Mouse (Mus musculus): Measurements from ENCODE around the gene Rubcnl.

Rubcnl gene

DNA sequence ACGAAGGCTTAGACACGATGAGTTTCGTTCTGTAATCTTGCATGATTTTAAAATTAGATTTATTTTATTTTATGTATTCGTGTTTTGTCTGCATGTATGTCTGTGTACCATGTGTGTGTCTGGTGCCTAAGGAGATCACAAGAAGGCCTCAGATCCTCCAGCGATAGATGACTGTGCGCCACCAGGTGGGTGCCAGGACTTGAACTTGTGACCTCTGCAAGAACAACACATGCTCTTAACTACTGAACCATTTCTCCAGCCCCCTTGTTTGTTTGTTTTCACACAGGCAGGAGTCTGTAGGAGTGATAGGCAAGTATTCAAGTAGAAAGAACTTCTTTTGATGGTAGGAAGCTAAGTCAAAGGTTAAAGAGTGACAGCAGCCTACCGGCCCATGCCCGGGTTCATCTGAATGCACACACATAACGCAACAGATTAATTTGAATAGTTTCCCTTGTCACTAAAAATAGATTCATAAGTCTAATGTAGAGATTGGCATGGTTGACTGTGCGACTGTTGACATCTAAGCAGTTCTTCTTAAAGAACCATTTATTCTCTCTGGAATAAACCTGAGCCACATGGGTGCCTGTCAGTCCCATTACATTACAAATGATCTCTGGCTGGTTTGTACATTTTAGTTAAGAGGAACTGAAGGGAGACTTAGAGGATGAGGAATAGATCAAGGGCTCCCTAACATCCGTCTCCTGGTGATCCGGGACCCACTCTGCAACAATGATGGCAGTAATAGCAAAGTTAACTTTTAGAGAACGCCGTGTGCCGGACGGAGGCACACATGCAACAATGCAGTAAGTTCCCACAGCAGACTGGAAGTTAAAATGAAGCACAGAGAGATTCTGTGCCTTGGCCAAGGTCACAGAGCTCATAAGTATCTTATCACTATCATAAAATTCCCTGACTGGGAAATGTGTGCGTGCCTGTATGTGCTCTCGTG, 2.3 kb downstream of the Rubcnl start:
- no peak for DNase-seq (ENCODE audit: low spot score)

DNA sequence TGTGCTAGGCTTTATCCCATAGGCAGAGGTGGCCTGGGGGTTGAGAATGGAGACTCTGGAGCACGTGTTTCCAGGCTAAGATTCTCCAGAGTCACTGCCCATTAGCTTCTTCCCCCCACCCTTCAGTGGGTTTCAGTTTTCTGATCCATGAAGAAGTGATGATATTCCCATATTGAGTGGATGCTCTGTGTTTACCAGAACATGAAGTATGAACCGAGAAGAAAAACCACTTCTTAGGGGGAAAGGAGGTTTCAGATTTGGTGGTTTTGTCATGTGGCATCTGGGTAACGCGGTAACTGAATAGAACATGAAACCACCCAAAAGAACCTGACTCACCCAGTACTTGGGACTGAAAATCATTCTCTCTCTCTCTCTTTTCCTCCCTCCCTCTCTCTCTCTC, 3.0 kb downstream of the Rubcnl start:
- no peak for DNase-seq (ENCODE audit: low spot score)

DNA sequence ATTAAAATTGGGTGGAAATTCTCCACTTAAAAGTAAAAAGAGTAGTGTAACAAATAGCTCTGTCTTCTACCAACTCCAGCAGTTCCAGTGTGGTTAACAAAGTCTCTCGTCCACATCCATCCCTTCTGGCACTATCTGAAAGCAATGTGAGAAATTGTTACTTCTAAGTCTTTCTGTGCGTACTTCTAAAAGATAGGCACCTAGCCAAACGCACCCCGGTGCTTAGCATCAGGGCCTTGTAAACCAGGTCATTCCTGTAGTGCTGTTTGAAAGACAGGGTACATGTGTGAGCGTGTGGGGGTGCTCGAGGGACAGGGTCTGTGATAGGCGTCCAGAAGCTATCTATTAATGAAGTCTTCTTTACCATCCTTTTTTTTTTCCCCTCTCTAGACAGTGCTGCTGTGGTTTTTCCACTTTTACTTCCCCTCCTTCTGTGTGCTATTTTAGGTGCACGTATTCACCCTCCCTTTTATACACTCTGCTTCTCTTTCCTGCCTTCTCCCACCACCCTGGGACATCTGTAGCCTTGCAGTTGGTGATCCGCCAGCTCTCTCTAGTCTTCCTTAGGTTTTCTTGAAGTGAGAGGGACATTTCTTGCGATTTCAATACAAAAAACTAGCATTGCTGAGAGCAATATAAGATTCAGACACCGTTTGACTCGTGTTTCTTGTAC, 4.9 kb downstream of the Rubcnl start:
- no peak for DNase-seq (ENCODE audit: low spot score)

DNA sequence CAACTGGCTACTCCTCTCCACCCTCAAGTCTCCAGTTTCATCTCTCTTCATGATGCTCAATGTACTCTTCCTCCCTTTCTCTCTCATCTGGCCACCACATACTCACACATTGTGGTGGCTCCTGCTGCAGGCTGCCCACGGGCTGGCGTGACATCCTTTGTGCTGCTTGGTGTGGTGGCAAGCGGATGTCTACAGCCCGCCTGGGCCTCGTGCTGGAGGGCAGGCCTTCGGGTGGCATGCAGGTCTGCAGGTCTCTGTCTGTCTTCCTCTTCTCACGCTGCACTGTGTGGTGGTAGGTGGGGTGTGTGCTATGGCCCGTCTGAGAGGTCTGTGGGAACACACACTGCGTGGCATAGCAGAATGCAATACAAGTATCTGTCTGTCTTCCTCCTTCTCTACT, 6.7 kb downstream of the Rubcnl start:
- DNase-seq (ENCODE audit: low spot score) = no peak

DNA sequence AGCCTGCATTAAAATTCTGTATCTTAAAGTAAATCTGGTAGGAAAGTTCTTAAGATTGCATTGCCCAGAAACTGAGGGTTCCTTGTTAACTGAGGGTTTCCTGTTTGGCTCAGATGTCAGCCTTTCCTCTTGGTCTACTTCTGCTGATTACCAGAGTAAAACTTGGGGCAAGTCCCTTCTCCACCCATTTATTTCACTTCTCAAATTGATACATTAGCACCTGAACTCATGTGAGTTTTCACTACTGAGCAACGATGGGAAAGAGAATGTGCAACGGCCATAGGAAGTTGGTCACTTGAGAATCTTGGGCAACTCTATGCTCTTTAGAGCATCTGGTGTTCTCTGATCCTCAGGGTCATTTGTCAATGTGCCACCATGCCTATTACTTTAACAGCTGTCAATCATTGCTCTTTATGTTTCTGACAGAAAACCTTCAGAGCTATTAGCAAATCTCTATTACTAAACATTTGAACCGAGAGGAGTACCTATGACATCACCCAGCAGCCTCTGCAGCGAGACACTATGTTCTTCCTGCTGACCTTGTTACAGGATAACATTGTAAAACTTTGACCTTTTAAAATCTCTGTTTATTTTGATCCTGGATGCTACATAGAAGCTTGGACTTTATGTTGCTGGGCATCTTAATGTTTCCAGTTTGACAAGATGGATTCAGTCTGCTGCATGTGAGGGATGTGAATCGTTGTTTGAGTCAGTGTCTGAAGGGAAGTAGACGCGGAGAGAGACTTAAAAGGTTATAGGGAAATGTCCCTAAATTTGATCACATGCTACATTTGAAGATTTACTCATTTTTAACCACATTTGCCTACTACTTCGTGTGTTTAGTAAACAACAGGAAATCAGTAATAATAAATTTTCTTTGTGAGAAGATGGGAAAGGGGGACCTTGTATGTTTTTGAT, 9.2 kb downstream of the Rubcnl start:
- no peak for DNase-seq (ENCODE audit: low spot score)

DNA sequence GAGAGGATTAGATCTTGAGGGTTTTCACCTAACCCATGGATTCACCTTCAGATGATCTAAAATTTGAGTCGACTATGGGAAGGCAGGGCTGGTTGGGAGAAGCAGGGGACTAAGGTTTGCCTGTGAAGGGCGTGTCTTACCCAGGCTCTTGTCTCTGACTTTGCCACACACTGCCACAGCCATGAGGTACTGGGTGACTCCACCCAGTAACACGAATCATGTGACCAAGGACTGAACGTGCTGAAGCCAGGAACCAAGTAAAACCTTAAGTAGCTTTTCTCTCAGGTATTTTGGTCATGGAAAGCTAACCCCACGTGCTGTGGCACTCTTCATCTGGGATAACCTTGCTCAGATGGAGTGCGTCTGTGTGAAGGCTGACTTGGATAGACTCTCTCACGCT, 14.9 kb downstream of the Rubcnl start:
- no peak for DNase-seq (ENCODE audit: low spot score)

DNA sequence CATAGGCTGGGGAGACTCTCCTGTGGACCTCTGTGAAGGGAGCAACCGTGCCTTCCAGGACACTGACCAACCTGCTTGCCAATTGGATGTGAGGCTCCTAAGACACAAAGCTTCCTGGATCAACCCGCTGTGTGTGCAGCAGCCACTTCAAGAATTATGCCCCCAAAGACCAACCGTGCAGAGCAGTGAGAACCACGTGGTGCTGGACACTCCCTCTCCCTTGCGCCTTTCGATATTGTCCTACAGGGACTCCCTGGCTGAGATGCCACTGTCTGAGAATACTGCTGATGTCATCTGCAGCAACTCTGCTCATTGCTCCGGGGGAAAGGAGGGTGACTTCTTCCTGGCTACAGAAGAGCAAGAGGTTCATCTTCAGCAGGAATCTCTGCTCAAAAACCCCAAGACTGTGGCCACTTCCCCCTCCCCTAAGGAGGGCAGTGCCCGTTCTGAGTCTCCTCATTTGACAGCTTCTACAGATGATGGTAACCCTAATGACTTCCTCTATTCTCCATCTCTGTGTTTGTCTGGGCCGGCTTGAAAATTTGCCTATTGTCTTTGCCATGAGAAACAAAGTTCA, 16.3 kb downstream of the Rubcnl start:
- DNase-seq (ENCODE audit: low spot score) = no peak

DNA sequence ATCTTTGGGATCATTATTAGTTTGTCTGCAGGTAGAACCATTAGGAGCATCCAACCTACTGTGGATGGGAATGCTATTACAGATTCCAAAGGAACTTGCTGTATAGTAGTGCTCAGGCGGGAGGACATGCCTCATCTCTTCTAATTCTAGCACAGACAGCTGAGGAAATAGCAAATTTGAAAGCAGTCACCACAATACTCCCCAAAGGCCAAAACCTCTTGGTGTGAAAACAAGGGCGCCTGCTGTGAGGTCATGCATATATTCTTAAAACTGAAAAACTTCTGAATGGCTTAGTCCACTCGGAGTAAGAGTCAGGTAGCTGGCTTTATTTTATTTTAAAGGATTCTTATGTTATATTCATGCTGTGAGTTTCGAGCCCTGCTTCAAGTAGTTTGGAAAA, 16.9 kb downstream of the Rubcnl start:
- DNase-seq (ENCODE audit: low spot score) = no peak

DNA sequence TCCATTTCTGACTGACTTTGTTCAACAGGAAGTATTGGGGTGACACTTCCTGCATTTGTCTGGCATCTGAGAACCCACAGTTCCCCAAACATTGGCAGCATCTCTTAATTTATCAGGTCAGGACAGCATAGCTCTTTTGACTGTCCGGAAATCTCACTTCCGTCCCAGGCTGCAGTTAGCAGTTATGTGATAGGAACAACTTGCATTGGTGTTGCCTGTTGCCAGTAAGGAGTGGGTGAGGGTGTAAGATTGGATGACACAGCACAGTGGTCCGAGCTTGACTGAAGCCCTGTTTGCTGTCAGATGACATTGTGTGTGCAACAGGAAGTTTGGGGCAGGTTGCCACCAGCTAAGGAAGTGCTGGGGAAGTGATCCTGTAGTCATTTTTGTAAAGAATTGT, 18.4 kb downstream of the Rubcnl start:
- DNase-seq (ENCODE audit: low spot score) = no peak

DNA sequence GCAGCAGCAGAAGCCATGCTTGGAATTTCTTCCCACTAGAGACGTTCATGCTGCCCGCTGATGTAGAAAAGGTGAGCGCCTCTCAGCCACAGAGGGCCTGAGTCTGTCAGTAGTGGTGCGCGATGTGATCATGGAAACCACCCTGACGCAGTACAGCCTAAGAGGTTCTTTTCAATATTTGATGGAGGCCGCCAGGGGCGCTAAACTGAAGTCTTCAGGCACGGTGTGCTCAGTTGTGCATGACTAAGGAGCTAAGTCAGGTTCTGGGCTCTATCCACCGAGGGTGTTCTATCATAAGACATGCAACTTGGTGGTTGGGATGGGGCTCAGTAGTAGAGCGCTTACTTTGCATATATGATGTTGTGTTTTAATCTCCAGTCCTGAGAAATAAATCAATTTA, 19.6 kb downstream of the Rubcnl start:
- no peak for DNase-seq (ENCODE audit: low spot score)

DNA sequence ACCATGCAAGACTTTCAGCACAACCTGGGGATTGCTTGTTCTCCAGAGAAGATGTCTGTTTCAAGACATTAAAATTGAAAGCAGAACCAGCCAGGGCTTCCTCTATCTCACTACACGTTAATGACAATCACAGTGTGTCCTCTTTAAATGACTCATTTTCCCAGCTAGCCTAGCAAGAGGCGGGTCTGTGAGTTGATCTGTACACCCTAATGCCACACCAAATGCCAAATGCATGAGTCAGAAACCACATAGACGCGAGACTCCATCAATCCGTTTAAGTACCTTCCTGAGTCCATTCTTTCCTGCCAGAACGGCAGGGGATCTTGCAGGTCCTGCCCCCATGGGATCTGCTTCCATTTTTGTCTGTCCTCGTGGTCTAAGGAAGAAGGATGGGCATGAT, 29.4 kb downstream of the Rubcnl start:
- no peak for DNase-seq (ENCODE audit: low spot score)

DNA sequence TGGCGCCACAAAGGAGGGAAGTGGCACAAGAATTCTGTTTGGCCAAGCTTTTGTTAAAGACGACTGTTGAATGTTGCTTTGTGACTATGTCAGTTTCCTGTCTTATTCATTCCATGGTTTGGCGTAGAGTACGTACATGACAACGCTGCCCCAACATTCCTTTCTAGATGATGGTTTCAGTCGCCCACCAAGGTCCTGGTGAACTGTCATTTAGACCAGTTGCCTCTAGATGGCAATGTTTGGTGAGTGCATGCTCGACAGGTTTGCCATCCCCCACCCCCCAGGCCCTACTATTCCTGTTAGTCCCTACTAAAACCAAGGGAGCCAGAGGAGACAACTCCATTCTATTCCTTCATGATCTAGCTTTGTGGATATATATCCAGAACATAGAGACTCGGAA, 36.6 kb downstream of the Rubcnl start:
- DNase-seq (ENCODE audit: low spot score) = no peak

DNA sequence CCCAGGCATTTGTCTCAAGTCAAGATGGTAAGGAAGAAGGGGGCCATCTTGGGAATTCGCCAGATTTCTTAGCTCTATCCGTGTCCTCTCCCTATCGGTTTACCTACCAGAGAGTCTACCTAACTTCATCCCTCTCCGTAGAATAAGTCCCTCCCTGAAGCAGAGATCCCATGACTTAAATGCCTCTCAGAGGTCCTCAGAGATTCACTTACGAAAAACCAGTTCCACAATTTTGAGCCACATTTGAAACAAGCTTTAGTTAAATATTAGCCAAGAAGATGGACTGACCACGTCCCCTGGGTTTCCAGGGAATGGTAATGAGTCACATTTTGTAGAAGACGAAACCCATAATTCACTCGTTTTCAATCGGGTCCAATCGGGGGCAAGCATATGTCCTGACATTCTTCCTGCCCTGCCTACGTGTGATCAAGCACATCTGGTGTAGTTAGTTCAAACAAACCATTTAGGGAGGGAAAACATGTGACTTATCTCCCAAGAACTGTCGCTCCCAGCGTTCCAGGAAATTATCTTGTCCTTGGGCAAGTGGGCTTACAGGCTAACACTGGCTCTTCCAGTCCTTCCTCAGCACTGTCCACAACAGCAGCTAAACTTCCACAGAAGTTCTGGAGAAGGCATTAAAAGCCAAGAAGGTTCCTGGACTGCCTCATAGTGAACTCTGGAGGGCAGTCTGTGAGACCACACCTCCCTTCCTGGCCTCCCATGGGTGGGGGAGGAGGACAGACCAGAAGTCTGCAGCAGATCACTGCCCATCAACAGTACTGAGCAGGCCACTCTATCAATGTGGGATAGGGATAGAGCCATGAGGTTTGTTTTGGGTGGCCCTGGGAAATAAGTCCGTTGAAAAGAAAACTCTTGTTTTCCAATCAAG, 38.9 kb downstream of the Rubcnl start:
- no peak for DNase-seq (ENCODE audit: low spot score)

DNA sequence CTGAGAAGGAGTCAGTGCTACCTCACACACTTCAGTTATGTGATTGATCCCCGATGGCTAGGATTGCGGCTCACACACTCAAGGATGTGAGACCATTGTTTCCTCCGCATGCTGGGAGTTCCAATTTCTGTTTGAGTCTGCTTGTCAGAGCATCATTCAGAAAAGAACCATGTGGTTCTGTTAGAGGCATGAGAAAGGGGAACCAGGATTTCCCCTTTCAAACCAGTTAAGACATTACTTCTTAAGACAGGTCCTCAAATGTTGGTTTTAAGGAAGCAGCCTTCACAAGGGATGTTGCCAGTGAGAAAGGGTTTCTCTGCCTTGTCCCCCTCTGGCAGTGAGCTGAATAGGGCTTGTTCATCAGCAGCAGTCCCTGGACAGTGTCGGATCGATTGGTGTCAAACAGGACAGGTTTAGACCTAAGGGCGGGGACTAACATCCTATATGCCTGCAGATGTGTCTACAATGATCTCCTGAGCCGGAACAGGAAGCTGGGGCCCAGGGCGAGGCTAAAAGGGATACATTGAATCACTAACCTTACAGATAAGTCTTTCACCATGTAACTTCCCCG, 41.1 kb downstream of the Rubcnl start:
- no peak for DNase-seq (ENCODE audit: low spot score)

DNA sequence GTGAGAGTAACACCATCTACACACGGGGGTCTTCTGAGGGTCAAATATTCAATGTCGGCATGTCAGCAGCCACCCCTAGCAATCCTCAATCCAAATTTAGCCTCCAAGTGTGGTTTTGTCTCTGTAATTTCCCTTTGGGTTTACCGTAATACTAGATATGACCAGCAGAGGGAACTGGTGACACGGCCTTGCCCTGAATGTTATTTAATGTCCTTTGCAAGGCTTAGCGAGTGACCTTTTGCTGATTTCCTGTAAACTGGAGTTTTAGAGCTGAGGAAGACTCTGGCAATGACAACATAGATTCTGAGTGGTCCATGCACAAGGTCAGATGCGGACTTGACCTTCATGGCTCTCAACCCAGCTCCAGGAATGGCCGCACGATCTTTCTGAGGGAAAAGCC, 44.7 kb downstream of the Rubcnl start:
- no peak for DNase-seq (ENCODE audit: low spot score)

DNA sequence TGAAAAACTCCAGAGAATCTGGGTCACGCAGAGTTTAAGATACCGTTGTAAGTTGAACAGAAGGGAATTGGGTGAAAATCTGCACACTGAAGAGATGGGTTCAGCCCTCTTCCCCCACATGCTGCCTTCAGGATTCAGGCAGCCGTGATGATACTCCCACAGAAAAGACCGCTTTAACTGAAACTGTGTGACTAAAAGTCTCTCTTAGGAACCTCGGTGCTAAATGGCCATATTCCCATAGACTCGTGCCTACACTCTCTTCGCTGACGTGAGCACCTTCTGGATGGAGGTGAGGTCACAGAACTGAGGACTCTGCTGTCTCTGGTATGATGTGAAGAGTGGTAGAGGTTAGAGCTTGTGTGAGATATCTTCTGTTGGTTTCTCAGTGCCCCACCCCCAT, 48.1 kb downstream of the Rubcnl start:
- DNase-seq (ENCODE audit: low spot score) = no peak

DNA sequence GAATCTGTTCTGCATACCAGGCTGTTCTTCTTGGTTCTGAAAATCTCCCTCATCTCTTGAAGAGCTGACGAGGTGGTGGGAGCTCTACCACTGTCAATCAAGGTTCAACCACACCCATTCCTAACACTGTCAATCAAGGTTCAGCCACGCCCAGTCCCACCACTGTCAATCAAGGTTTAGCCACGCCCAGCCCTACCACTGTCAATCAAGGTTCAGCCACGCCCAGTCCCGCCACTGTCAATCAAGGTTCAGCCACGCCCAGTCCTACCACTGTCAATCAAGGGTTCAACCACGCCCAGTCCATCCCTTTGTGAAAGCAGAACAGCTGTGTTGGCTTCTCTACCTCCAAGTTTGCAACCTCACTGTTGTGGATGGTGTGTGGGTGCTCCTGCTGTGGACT, 48.7 kb downstream of the Rubcnl start:
- DNase-seq (ENCODE audit: low spot score) = no peak

DNA sequence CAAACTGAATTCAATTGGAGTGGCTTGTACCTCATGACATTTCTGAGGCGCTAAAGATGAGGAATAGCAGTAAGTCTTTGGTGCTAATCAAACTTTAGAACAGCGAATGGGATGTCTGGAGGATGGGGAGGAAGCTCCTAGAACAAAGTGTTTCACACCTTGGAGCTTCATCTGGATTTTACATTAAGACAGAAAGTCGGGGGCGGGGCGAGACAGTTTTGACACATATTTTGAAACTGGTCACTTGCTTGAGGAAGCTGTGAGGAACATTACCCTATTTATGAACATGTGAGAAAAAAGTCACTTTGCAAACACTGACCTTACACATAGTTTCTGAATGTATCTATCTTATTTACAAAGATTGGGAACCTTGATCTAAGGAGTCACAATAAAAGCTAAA, 49.4 kb downstream of the Rubcnl start:
- DNase-seq (ENCODE audit: low spot score) = no peak

DNA sequence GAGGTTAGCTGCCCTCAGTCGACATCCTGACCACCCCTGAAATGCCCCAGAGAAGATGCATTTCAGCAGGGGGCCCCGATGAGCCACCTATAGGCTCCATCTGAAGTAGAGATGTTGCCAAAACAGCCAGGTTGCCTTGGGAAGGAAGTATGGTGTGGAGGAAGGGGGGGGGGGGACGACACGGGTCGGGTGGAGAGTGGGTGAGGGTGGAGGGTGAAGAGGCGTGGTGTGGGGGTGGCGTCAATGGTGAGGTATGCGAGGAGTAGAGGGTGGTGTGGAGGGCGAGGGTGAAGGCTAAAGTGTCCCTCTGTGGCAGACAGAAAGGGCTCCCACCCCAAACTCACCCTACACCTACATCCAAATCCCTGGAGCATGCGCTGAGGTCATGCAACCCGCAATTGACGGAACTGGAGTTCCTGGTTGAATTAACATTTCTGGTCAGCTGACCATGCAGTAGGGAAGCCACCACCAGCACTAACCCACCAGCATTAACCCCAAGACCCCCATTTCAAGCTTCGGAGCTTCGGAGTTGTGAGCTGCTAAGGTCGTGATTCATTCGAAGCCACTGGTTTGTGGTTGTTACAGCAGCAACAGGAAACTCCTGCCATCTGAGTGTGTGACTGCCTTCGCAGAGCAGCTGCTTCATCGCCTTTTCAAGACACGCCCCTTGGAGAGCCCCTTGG, 52.7 kb downstream of the Rubcnl start:
- DNase-seq (ENCODE audit: low spot score) = no peak

DNA sequence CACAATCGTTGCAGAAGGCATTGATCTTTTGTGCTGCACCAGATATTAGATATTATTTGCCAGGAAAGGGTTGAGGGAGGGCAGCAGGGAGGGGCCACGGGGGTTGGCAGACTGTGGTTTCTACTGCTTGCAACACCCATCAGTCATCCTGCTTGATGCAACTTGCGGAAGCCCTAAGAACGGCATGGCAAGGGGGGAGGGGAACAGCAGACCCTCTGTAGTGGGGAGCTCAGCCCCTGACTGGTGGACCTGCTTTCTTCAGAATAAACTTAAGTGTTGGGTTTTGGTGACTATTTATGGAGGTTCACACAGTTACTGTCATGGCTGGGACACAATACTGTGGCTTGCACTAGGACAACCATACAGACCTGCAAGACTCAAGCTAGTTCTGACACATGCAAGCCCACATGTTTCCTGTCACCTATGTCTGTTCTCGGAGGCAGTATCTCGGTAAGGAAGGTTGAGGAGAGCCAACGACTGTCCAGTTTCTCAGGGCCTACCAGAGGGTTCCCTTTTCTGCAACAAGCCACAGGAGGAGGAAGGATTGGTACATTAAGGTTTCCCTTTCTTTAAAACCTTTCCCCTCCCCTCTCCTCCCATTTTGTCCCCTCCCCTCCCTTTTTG, 53.6 kb downstream of the Rubcnl start:
- no peak for DNase-seq (ENCODE audit: low spot score)
